Comparison of ENCODE assay signal across 15 mouse cellular contexts in the genomic region with DNA sequence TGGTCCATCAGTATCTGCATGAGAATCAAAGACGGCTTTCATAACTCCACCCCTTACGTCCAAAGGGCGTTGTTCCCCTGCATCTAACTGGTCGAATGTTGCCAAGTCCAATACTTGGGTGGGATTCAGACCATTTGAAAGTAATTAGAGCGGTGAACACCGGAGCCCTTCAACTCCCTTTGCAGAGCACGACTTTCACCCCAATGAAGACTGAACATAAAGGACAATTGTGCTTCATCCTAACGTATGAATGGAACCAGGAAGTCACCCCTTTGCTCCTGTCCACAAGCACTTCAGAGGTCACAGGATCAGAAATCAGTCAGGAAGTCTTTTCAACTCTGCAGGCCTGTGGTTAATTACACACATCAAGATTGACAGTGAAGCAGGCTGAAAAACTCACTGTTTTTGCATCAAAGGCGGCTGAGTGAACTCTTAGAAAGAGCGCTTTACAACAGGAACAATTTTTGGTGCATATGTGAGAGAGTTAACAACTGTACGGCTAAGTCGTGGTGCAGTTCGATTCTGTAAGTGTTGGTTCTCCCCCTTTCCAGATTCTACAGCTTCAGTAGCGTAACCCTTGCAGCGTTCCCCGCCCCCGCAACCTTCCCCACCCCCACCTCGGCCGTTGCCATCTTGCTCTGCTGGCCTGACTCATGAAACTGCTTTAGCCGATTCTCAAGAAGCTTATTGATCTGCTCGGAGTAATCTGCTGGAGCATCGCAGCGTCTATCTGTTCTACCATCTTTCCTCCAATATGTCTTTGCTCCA.
A peak's percentile ranks its signal among the peaks of the same experiment; 100 is the strongest.
DNase-seq lines count a peak whose midpoint lies in the region; ATAC-seq and TF ChIP-seq lines count a peak whose summit lies in the region.
"Had no signal": no experiment of that assay in that cellular context is flagged by ENCODE, and none has a peak within 500 bp of the region (broad histone marks: within the 10 kb centered on the region; RNA-seq: fewer than 3 reads in every experiment).

No protein-coding gene starts in this region.

- intact Hi-C loops in left cerebral cortex, postnatal 25 days (cut with DNase I), result no loop called here

- WGBS in hindbrain, embryonic 10.5 days, result 39% methylated on average over 23 of the region's 23 CpGs
- WGBS in midbrain, embryonic 13.5 days, result 62% methylated on average over 23 of the region's 23 CpGs
- 59% methylated on average over 23 of the region's 23 CpGs for WGBS in heart, embryonic 11.5 days (ENCODE audit: insufficient replicate concordance)

- in situ Hi-C loops in ES-E14 (cut with MboI; ENCODE audit: low sequenced_read_pairs in 2 of 2, unreplicated experiment in 2 of 2), result no loop called here

- H3K27me3 ChIP-seq in hindbrain, embryonic 10.5 days (ENCODE audit: insufficient read depth, poor library complexity, severe bottlenecking), result no peaks in the 10 kb centered on the region
- no peaks in the 10 kb centered on the region for H3K27me3 ChIP-seq in midbrain, embryonic 13.5 days
- no peaks in the 10 kb centered on the region for H3K27me3 ChIP-seq in heart, embryonic 11.5 days (ENCODE audit: control insufficient read depth, insufficient read depth, low read length)
- H3K27me3 ChIP-seq: megakaryocyte, embryonic 14.5 days had no signal

- peak overlapping the region; percentile 11; the same call in 1 of the 2 replicates for H3K4me2 ChIP-seq in midbrain, embryonic 13.5 days (replicated peaks)
- no peak overlapping the region; the same call in 1 of the 2 replicates for H3K4me2 ChIP-seq in heart, embryonic 11.5 days

- H3K9ac ChIP-seq in ES-E14 (ENCODE audit: insufficient read depth, low read depth, low read length, poor library complexity, severe bottlenecking), result peak overlapping the region; percentile 25; the same call in 1 of the 2 replicates
- H3K9ac ChIP-seq in midbrain, embryonic 13.5 days (replicated peaks), result no peak overlapping the region
- H3K9ac ChIP-seq in heart, embryonic 11.5 days (ENCODE audit: low read depth, low read length), result no peak overlapping the region

- 0 out of 4 replicates have a peak, but pooled peaks cover 2 to 3% of the 10 kb centered on the region in 2 experiments for H3K4me1 ChIP-seq in ES-E14 (ENCODE audit: control insufficient read depth in 2 of 2, insufficient read depth in 2 of 2, low read length in 2 of 2, poor library complexity in 1 of 2)
- peaks cover 11% of the 10 kb centered on the region for H3K4me1 ChIP-seq in hindbrain, embryonic 10.5 days (replicated peaks)
- no peaks in the 10 kb centered on the region for H3K4me1 ChIP-seq in midbrain, embryonic 13.5 days (replicated peaks)
- no peaks in the 10 kb centered on the region for H3K4me1 ChIP-seq in heart, embryonic 11.5 days (ENCODE audit: control insufficient read depth, insufficient read depth, low read length)
- H3K4me1 ChIP-seq: megakaryocyte, embryonic 14.5 days had no signal

- no peaks in the 10 kb centered on the region for H3K9me3 ChIP-seq in ES-E14 (ENCODE audit: control insufficient read depth, insufficient read depth, low read depth, low read length)
- H3K9me3 ChIP-seq in hindbrain, embryonic 10.5 days, result no peaks in the 10 kb centered on the region
- H3K9me3 ChIP-seq in midbrain, embryonic 13.5 days, result no peaks in the 10 kb centered on the region
- H3K9me3 ChIP-seq in heart, embryonic 11.5 days (replicated peaks; ENCODE audit: control insufficient read depth, low read length), result no peaks in the 10 kb centered on the region

- DNase-seq in ES-E14 (ENCODE audit: low read depth, low spot score), result peak; percentile 64
- DNase-seq in embryo, embryonic 11 days, result peak; percentile 62
- DNase-seq in hindbrain, embryonic 10.5 days (ENCODE audit: low spot score), result peak; percentile 56
- DNase-seq in left cerebral cortex, postnatal 25 days (ENCODE audit: low spot score in 2 of 2), result no peak
- DNase-seq in thymus, postnatal 0 days (ENCODE audit: low spot score), result no peak
- DNase-seq: adrenal gland, postnatal 36 days; heart, adult 18-20 months; kidney, adult 9 months; right cerebral cortex, postnatal 14 days; thymus, postnatal 25 days had no signal

- H3K27ac ChIP-seq in ES-E14 (ENCODE audit: insufficient read depth, low read depth, low read length, poor library complexity, severe bottlenecking), result no peak overlapping the region; the same call in 1 of the 2 replicates
- H3K27ac ChIP-seq in hindbrain, embryonic 10.5 days, result peak overlapping the region; percentile 40; the same call in 1 of the 2 replicates
- no peak overlapping the region for H3K27ac ChIP-seq in midbrain, embryonic 13.5 days
- H3K27ac ChIP-seq in heart, embryonic 11.5 days (ENCODE audit: low read depth, low read length), result no peak overlapping the region

- peak overlapping the region in 1 of 2 experiments; percentile 27; a peak in 2 of 4 replicates for H3K4me3 ChIP-seq in ES-E14 (ENCODE audit: insufficient read depth in 1 of 2, low read depth in 1 of 2, low read length in 2 of 2, poor library complexity in 1 of 2, severe bottlenecking in 1 of 2)
- peak overlapping the region; percentile 24 for H3K4me3 ChIP-seq in hindbrain, embryonic 10.5 days
- H3K4me3 ChIP-seq in midbrain, embryonic 13.5 days (replicated peaks), result no peak overlapping the region
- H3K4me3 ChIP-seq in heart, embryonic 11.5 days (ENCODE audit: low read depth, low read length), result no peak overlapping the region
- H3K4me3 ChIP-seq: megakaryocyte, embryonic 14.5 days had no signal

- ATAC-seq in midbrain, embryonic 13.5 days, result peak; percentile 24; the same call in 1 of the 2 replicates
- no peak for ATAC-seq in cerebellum, adult (ENCODE audit: insufficient number of reproducible peaks, low FRiP score, low TSS enrichment)
- no peak for ATAC-seq in heart, embryonic 11.5 days (replicated peaks; ENCODE audit: insufficient number of reproducible peaks, low FRiP score, low TSS enrichment)

- H3K36me3 ChIP-seq in ES-E14 (ENCODE audit: control insufficient read depth, insufficient read depth, low read length, poor library complexity, severe bottlenecking), result no peaks in the 10 kb centered on the region
- H3K36me3 ChIP-seq in hindbrain, embryonic 10.5 days, result no peaks in the 10 kb centered on the region
- H3K36me3 ChIP-seq in midbrain, embryonic 13.5 days, result no peaks in the 10 kb centered on the region
- no peaks in the 10 kb centered on the region for H3K36me3 ChIP-seq in heart, embryonic 11.5 days (ENCODE audit: control insufficient read depth, insufficient read depth, low read length)
- H3K36me3 ChIP-seq: G1E had no signal

TF ChIP-seq in ES-E14, 5 proteins besides CTCF, POLR2A, EP300 and RAD21:
- no peak for TF ChIP-seq HCFC1 (IDR thresholded peaks at IDR 0.05; ENCODE audit: borderline replicate concordance, insufficient read depth, low read length)
- no peak for TF ChIP-seq ZC3H11A (IDR thresholded peaks at IDR 0.05; ENCODE audit: borderline replicate concordance, low read depth, low read length)
- no peak for TF ChIP-seq MAFK (IDR thresholded peaks at IDR 0.05; ENCODE audit: insufficient read depth, low read depth, low read length)
- no peak for TF ChIP-seq ZNF384 (IDR thresholded peaks at IDR 0.05; ENCODE audit: low read depth, low read length)
- TF ChIP-seq CHD2 (IDR thresholded peaks at IDR 0.05; ENCODE audit: low read depth, low read length), result no peak
TF ChIP-seq in ES-E14: peak in this region for 0.

Comparison
In these comparisons a context has a peak if more than half of its experiments do, and no peak if none do; other contexts are left out.
1. DNase-seq: peak in ES-E14 (single experiment), embryo, embryonic 11 days (single experiment) and hindbrain, embryonic 10.5 days (single experiment); none in left cerebral cortex, postnatal 25 days (0 of 2) and thymus, postnatal 0 days (single experiment).